Mouse (Mus musculus): ENCODE measurements at regions not wholly inside any gene's neighbourhood (a gene's known extent, or its start where the extent isn't known, plus 50 kb on each side); places are given as distances from the start of the nearest gene placed in this dataset.

DNA sequence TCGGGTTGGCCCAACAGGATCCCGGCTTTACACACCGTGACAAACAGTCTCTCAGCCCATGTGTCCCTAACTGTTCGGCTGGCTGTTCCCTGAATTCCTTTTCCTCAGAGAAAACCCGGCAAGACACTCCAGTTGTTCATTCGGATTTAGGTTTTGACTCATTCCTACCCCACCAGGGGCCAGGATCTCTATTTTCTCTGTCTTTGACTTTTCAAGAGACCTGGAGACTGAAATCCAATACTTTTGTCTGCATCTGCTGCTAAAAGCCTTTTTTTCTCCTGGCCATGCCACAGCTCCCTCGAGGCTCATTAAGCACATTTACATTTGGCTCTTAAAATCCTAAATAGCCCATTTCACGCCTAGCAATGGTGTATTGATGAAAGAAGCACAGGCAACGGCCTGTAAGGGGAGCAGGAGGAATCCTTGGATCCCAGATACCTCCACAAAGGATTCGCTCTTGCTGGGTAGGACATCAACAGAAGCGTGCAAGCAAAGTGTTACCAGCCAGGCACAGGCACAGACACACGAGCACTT is 332.6 kb upstream of the Acvr2a start:
- no peak overlapping the region for H3K4me3 ChIP-seq
- DNase-seq (ENCODE audit: low spot score in 2 of 2) = no peak
- no peak overlapping the region for H3K27ac ChIP-seq
- no peak for TF ChIP-seq CTCF (conservative IDR thresholded peaks at IDR 0.05)

DNA sequence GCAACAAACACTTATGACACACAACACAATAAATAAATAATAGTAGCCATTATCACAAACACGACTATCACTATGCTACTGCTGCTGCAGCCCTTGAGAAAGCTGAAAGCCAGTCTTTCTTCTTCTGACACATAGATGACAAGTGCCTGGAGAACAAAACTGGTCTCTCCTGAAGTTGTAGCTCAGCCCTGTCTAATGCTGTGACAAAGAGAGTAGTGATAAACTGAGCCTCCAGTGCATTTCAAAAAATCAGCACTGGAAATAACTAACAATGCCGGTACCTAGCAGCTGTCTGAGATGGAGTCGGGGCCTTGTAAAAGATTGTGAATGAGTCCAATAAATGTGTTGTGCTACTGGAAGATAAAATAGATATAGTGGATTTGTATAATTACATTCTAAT is 320.3 kb upstream of the Acvr2a start:
- no peak for TF ChIP-seq CTCF (conservative IDR thresholded peaks at IDR 0.05)
- no peak overlapping the region for H3K27ac ChIP-seq
- no peak overlapping the region for H3K4me3 ChIP-seq
- no peak for DNase-seq (ENCODE audit: low spot score in 2 of 2)

DNA sequence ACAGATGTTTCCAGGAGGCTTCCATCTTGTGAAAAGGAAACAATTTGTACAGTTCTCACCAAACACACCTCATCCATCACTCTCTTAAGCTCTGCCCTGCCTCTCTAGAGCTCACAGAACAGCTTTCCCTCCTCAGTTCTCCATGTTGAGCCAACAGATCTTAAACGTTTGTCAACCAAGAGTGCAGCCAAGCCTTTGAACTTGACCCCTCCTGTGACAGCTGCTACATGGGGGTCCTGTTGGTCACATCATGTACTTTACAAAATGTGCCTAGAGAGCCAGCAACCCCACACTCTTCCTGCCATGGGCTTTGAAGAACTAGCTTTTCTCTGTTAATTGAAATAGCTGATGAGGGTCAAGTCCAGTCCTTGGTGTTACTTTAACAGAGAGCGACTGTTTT is 319.8 kb upstream of the Acvr2a start:
- TF ChIP-seq CTCF (conservative IDR thresholded peaks at IDR 0.05) = no peak
- Histone ChIP-seq H3K4me3 (no peak overlapping the region), H3K27ac (no peak overlapping the region)
- DNase-seq (ENCODE audit: low spot score in 2 of 2) = no peak

DNA sequence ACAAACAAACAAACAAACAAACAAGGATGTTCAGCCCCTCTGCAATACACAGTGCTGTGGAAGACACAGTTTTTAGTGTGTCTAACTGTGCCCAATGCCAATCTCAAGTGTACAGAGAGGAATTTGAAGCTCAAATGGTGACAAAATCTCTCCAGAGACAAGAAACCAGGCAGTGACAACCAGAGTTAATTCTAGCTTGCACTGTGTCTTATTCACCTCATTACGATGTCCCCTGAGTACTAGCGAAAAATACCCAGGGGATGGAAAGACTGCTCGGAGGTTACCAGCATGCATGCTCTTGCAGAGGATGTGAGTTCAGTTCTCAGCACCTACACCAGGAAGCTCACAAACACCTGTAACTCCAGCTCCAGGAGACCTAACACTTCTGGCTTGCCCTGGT is 319.3 kb upstream of the Acvr2a start:
- no peak for DNase-seq (ENCODE audit: low spot score in 2 of 2)
- Histone ChIP-seq H3K4me3 (no peak overlapping the region), H3K27ac (no peak overlapping the region)
- no peak for TF ChIP-seq CTCF (conservative IDR thresholded peaks at IDR 0.05)

DNA sequence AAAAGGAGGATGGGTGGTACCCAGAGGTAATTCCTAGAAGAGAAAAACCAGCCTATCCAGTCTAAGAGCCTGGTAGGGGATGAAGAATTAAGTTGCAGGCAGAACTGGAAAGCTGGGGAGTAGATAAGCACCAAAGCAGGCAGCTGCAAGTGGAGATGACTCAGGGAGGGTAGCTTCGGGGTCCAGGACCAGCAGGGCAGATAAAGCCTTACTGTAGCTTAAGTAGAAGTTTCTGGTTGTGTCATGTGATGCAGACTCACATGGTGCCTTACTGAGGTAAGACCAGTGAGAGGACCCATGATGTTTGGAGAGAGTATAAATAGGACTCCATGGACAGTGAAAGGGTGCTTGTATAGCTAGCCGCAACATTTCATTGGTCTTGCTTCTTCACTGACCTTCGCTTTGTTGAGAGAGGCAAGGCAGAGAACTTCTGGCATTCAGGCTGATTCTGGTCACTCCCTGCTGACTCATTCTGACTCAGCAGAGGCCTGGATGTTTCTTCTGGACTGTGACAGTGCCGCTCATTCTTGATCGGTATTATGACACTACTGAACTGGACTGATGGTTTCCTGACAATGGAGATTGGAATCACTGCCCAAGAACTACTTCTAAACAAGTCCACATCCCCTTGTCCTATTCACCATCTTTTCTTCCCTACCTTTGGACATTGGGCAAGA is 315.7 kb upstream of the Acvr2a start:
- TF ChIP-seq CTCF (conservative IDR thresholded peaks at IDR 0.05) = no peak
- H3K27ac ChIP-seq = no peak overlapping the region
- no peak overlapping the region for H3K4me3 ChIP-seq
- no peak for DNase-seq (ENCODE audit: low spot score in 2 of 2)

DNA sequence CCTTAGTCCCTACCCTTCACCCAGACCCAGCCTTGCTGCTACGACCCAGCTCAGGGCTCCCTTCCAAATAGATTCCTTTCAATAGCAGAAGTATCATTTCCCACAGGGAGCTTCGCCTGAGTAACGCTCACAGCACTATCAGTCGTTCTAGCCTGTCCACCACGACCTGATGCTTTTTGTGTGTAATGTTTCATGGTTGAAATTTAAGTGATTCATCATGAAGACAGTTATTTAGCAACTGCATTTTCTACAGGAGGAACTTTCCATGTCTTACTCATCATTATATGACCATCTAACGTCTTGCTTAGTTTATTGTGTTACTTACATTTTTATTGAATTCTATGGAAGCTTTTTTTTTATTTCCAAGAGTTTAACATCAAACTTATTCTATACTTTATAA is 314.5 kb upstream of the Acvr2a start:
- no peak overlapping the region for H3K27ac ChIP-seq
- DNase-seq (ENCODE audit: low spot score in 2 of 2) = no peak
- H3K4me3 ChIP-seq = no peak overlapping the region
- TF ChIP-seq CTCF (conservative IDR thresholded peaks at IDR 0.05) = no peak

DNA sequence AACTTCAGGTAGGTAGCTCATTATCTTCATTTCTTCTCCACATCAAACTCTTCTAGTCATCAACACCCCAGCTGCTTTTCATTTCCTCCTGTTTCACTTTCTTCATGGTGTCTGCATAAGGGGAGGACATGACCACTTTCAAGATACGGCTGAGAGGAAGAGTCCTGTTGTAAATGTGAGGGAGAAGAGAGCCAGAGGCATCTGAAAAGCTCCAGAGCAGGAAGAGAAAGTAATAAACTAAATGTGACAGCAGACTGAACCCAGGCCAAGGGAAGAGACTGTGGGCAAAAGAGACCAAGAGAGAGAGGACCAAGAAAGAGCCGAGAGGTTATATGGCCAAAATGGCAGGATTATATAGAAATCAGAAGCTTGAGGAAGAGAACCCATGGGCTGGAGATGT is 312.5 kb upstream of the Acvr2a start:
- no peak for DNase-seq (ENCODE audit: low spot score in 2 of 2)
- TF ChIP-seq CTCF (conservative IDR thresholded peaks at IDR 0.05) = no peak
- no peak overlapping the region for H3K27ac ChIP-seq
- no peak overlapping the region for H3K4me3 ChIP-seq

DNA sequence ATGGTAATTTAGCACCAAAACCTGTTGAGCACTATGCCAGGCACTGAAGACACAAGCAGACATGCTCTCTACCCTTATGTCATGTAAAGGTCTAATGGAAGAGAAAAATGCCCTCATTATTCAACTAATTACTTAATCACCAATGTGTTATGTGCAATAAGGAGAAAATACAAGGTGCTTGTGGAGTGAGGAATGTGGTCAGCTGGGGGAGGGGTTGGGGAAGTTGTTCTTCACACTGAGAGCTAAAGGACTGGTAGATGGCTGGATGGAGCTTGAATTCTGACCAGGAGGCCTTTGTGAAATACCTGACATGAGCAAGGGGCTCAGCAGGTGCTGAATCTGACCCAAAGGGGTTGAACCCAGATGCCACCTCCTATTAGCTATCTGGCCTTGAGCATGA is 300.1 kb upstream of the Acvr2a start:
- Histone ChIP-seq H3K27ac (no peak overlapping the region), H3K4me3 (no peak overlapping the region)
- no peak for TF ChIP-seq CTCF (conservative IDR thresholded peaks at IDR 0.05)
- no peak for DNase-seq (ENCODE audit: low spot score in 2 of 2)

DNA sequence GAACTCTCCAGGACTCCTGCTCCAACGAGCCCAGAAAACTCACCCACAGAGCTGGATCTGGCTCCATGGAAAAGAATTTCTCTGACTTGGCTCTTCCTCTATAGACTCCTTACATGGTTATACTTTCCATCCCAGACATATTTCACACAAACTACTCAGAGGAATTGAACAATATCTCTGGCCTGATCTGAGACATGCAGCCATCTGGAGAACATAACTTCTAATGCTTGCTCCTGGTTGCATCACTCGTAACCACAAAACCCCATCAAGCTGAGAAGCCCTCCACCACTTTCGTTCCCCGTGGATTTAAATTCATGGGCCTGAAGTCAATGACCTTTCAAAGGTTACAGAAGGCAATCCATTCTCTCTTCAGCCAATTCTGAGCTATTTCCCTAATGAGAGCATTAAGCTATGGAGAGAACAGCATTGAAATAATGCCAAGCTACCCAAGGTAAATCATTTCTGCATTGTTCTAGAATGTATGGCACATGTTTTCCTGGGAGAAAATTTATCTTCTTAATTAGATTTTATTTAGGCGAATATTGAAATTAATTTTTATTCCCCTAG is 294.0 kb upstream of the Acvr2a start:
- no peak for TF ChIP-seq CTCF (conservative IDR thresholded peaks at IDR 0.05)
- no peak for DNase-seq (ENCODE audit: low spot score in 2 of 2)
- H3K4me3 ChIP-seq = no peak overlapping the region
- H3K27ac ChIP-seq = no peak overlapping the region

DNA sequence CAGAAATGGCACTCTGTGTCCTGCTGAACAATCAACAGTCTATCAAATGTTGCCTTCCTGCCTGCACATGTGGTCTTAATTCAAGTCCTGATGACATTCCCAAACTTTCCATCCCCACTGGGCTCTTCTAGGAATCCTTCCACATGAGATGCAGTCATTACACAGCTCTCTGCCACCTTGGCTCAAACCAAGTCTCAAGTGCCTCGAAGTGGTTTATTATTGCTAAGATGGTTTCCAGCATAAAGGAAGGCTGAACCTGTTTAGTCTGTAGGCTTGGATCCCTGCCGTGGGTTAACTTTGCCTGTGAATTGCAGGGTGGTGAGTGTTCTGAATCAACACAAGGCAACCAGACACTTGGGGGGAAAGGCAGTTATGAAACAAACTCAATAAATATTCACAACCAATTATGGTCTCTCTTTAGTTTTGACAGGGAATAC is 293.4 kb upstream of the Acvr2a start:
- Histone ChIP-seq H3K4me3 (no peak overlapping the region), H3K27ac (no peak overlapping the region)
- DNase-seq (ENCODE audit: low spot score in 2 of 2) = no peak
- no peak for TF ChIP-seq CTCF (conservative IDR thresholded peaks at IDR 0.05)

DNA sequence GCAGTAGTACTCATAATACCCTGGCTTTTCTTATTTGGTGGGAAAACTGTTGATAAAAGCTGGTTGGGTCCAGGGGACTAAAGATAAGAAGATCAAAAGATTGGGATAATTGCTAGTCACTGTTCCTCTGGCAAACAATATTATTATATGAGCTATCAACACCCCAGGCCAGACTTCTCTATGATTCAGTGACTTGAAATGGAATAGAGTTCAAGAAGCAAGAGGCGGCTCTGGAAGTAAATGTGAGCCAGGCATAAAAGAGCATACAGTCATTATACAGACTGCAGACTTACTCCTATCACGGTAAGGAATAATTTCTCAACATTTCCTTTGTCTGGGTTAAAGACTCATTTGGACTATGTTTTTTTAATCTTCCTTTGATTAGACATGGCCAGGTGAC is 278.5 kb upstream of the Acvr2a start:
- no peak for TF ChIP-seq CTCF (conservative IDR thresholded peaks at IDR 0.05)
- no peak for DNase-seq (ENCODE audit: low spot score in 2 of 2)
- Histone ChIP-seq H3K4me3 (no peak overlapping the region), H3K27ac (no peak overlapping the region)

DNA sequence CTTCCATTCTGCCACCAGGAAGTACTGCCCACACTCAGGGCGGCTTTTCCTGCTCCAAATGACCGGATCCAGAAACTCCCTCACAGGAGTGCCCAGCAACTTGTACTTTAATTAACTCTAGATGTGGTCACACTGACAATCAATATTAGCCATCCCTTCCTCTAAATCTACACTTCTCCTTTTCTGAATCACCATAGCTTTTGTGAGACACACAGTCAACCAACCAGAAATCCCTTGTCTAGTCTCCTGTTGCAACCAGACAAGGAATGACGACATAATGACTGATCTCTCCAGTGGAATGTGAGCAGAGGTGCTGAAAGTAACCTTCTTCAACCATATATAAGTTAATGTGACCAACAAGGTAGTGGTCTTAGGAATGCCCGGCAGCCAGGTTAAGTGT is 277.0 kb upstream of the Acvr2a start:
- Histone ChIP-seq H3K27ac (no peak overlapping the region), H3K4me3 (no peak overlapping the region)
- no peak for TF ChIP-seq CTCF (conservative IDR thresholded peaks at IDR 0.05)
- DNase-seq (ENCODE audit: low spot score in 2 of 2) = no peak

DNA sequence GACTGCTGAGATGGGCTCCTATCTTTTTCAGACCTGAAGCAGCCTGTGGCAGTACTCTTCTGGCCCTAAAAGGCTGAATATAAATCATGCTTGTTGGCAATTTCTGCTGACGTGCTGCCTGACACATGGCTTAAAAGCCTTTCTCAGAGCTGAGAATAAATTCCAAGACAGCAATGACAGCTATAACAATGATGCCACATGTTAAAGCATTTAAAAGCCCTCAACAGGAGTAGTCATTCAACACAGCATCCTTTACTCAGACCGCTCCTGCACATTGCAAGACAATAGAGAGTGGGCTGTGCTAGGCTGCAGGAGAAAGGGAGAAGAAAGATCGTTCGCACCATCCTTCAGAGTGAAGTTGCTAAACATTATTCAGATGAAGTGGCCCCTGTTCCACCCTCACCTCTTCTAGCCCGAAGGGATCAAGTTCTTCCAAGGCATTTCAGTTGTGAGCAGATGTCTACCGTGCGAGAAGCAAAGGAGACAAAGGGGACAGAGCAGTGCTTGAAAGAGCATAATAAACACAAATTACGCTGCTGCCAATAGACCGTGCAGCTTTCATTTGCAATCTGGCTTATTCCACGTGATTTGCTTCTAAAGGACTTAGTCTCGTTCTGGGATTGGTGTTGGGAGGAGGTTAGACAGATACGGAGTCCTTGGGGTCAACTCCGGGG is 275.1 kb upstream of the Acvr2a start:
- peak; percentile 10 to 21 for DNase-seq (ENCODE audit: low spot score in 2 of 2)
- no peak for TF ChIP-seq CTCF (conservative IDR thresholded peaks at IDR 0.05)
- Histone ChIP-seq H3K4me3 (peak overlapping the region; percentile 46), H3K27ac (peak overlapping the region; percentile 43)
